Mouse (Mus musculus): ENCODE measurements at regions not wholly inside any gene's neighbourhood (a gene's known extent, or its start where the extent isn't known, plus 50 kb on each side); places are given as distances from the start of the nearest gene placed in this dataset.

DNA sequence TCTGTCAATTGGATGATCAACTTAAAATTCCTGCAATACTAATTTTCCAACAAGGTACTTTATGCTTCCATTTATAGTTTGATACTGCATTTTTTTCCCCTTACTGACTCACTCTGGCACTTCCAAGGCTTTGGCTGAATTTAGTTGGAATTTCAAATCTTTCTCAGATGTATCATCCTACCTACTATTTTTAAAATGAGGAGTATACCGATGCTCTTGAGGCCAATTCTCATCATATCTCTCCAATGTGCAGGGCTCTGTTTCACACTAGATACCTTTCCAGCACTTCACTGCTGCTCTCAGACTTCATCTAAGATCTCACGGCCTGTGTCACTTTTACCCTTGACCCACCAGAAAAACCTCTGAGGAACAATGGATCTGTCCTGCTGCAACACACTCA lies 386.6 kb upstream of the Flrt2 start:
- 93% methylated on average over 2 of the region's 2 CpGs for WGBS
- DNase-seq: no peak
- Histone ChIP-seq H3K4me3 (ENCODE audit: insufficient read depth, low read depth, low read length) (no peak overlapping the region), H3K27ac (ENCODE audit: insufficient read depth, low read depth, low read length) (no peak overlapping the region), H3K36me3 (ENCODE audit: control insufficient read depth, insufficient read depth, low read length) (no peaks in the 10 kb centered on the region), H3K4me1 (ENCODE audit: control insufficient read depth, insufficient read depth, low read length) (no peaks in the 10 kb centered on the region), H3K27me3 (replicated peaks; ENCODE audit: control insufficient read depth, insufficient read depth, low read length) (no peaks in the 10 kb centered on the region)
- TF ChIP-seq CTCF (conservative IDR thresholded peaks at IDR 0.05; ENCODE audit: insufficient read depth, insufficient read length, low read depth, low read length) (no peak), POLR2A (IDR thresholded peaks at IDR 0.05; ENCODE audit: low read depth, low read length) (no peak)

DNA sequence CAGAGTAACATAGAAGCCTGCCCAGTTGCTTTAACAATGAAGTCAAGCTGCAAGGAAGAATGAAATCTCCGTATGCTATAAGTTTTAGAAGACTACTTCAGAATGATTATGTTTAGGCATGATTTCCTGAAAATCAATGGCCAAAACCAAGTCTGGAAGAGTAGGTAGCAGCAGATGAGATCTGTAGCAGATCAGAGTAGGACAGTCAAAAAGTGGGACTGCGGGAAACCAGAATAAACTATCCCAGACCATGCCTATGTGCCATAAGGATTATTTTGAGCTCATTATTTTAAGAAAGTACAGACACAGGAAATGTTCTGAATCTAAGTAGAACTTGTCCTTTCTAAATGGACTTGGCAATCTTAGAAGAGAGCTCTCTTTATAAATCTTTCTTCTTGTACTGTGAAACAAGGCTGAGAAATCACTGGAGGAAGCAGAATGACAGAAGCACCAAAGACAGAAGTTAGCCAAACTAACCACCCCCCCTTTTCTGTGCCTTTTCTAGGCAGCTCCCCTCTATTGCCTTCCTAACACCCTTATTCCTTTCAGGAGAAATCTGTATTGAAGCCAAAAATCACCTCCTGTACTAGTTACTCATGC lies 376.8 kb upstream of the Flrt2 start:
- no peak for TF ChIP-seq POLR2A (IDR thresholded peaks at IDR 0.05; ENCODE audit: low read depth, low read length)
- TF ChIP-seq CTCF (conservative IDR thresholded peaks at IDR 0.05; ENCODE audit: insufficient read depth, insufficient read length, low read depth, low read length): no peak
- Histone ChIP-seq H3K27ac (ENCODE audit: insufficient read depth, low read depth, low read length) (no peak overlapping the region), H3K36me3 (ENCODE audit: control insufficient read depth, insufficient read depth, low read length) (no peaks in the 10 kb centered on the region), H3K4me3 (ENCODE audit: insufficient read depth, low read depth, low read length) (no peak overlapping the region), H3K27me3 (replicated peaks; ENCODE audit: control insufficient read depth, insufficient read depth, low read length) (no peaks in the 10 kb centered on the region), H3K4me1 (ENCODE audit: control insufficient read depth, insufficient read depth, low read length) (no peaks in the 10 kb centered on the region)
- 88% methylated on average over 2 of the region's 2 CpGs for WGBS
- DNase-seq: no peak

DNA sequence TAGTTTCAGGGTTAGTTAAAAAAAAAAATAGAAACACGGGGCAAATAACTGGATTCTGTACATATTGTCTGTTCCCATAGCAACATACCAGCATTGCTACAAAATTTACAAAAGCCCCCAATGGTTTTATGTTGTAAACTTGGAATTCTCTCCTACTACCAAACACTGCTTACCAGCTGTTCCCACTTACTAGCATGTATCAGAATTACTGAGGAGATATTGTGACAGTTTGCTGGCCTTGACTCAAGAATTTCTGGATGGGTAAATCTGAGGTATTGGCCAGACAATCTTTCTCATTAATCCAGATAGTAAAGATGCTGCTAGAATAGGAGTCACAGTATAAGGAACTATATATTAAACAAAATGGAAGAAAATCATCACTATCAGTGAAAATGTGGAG lies 375.2 kb upstream of the Flrt2 start:
- Histone ChIP-seq H3K4me3 (ENCODE audit: insufficient read depth, low read depth, low read length) (no peak overlapping the region), H3K27ac (ENCODE audit: insufficient read depth, low read depth, low read length) (no peak overlapping the region), H3K4me1 (ENCODE audit: control insufficient read depth, insufficient read depth, low read length) (no peaks in the 10 kb centered on the region), H3K36me3 (ENCODE audit: control insufficient read depth, insufficient read depth, low read length) (no peaks in the 10 kb centered on the region), H3K27me3 (replicated peaks; ENCODE audit: control insufficient read depth, insufficient read depth, low read length) (no peaks in the 10 kb centered on the region)
- DNase-seq: no peak
- 86% methylated on average over 1 of the region's 1 CpGs for WGBS
- TF ChIP-seq CTCF (conservative IDR thresholded peaks at IDR 0.05; ENCODE audit: insufficient read depth, insufficient read length, low read depth, low read length) (no peak), POLR2A (IDR thresholded peaks at IDR 0.05; ENCODE audit: low read depth, low read length) (no peak)

DNA sequence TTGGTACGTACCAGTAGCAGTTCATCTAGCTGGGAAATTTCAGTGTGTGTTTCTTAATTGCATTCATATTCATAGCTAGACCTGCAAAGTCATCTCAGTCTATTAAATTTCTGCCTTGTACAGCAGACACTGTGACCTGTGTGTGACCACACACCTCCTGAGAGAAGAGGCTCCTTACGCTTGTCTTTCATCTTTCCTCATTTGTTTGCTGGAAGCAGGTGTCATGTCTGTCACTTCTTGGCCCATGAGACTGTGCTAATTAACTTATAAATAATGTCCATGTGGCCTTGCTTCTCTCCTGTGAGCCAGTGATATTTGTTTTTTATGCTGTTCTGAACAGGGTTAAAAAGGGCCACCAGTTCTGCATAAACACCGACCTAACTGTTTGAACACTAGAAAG lies 370.3 kb upstream of the Flrt2 start:
- H3K27me3 ChIP-seq (replicated peaks; ENCODE audit: control insufficient read depth, insufficient read depth, low read length): no peaks in the 10 kb centered on the region
- WGBS: 70% methylated on average over 3 of the region's 3 CpGs
- H3K27ac ChIP-seq (ENCODE audit: insufficient read depth, low read depth, low read length): no peak overlapping the region
- H3K36me3 ChIP-seq (ENCODE audit: control insufficient read depth, insufficient read depth, low read length): no peaks in the 10 kb centered on the region
- H3K4me3 ChIP-seq (ENCODE audit: insufficient read depth, low read depth, low read length): no peak overlapping the region
- DNase-seq: no peak
- TF ChIP-seq POLR2A (IDR thresholded peaks at IDR 0.05; ENCODE audit: low read depth, low read length) (no peak), CTCF (conservative IDR thresholded peaks at IDR 0.05; ENCODE audit: insufficient read depth, insufficient read length, low read depth, low read length) (no peak)
- H3K4me1 ChIP-seq (ENCODE audit: control insufficient read depth, insufficient read depth, low read length): no peaks in the 10 kb centered on the region

DNA sequence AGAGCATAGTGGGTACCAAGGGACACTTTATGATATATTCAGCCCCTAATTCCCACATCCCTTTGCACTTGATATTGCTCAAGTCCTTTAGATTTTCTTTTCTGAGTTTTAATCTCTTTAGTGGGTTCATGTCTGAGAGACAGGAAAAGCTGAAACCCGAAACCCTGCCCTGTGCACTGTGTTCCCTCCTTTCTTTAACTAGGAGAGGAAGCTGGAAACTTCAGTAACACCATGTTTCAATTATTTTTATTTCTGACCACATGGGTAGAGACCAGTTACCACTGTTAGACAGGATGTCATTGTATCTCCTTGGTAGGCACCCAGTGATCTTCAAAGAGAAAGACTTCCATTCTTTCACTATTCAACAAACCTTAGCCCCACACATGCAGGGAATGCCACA lies 362.4 kb upstream of the Flrt2 start:
- TF ChIP-seq CTCF (conservative IDR thresholded peaks at IDR 0.05; ENCODE audit: insufficient read depth, insufficient read length, low read depth, low read length) (no peak), POLR2A (IDR thresholded peaks at IDR 0.05; ENCODE audit: low read depth, low read length) (no peak)
- 83% methylated on average over 1 of the region's 1 CpGs for WGBS
- H3K4me3 ChIP-seq (ENCODE audit: insufficient read depth, low read depth, low read length): no peak overlapping the region
- H3K36me3 ChIP-seq (ENCODE audit: control insufficient read depth, insufficient read depth, low read length): no peaks in the 10 kb centered on the region
- no peak for DNase-seq
- no peaks in the 10 kb centered on the region for H3K4me1 ChIP-seq (ENCODE audit: control insufficient read depth, insufficient read depth, low read length)
- H3K27ac ChIP-seq (ENCODE audit: insufficient read depth, low read depth, low read length): no peak overlapping the region
- no peaks in the 10 kb centered on the region for H3K27me3 ChIP-seq (replicated peaks; ENCODE audit: control insufficient read depth, insufficient read depth, low read length)

DNA sequence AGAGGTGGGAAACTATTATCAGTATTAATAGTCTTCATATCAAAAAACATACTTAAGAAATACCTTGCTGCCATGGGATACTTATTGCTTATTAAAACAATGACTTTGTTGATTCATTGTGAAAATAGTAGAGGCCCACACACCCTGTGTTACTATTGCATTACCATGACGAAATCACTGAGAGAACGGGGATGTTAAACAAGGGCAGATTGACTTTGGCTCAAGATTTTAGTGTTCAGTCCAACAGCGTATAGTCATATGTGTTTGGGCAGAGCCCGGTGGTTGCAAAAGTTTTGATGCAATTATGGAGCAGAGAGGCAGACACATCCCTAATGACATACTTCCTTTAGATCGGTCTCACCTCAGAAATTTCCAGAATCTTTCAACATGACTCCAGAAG lies 344.2 kb upstream of the Flrt2 start:
- Histone ChIP-seq H3K4me1 (ENCODE audit: control insufficient read depth, insufficient read depth, low read length) (no peaks in the 10 kb centered on the region), H3K27me3 (replicated peaks; ENCODE audit: control insufficient read depth, insufficient read depth, low read length) (no peaks in the 10 kb centered on the region), H3K36me3 (ENCODE audit: control insufficient read depth, insufficient read depth, low read length) (no peaks in the 10 kb centered on the region), H3K27ac (ENCODE audit: insufficient read depth, low read depth, low read length) (no peak overlapping the region), H3K4me3 (ENCODE audit: insufficient read depth, low read depth, low read length) (no peak overlapping the region)
- TF ChIP-seq CTCF (conservative IDR thresholded peaks at IDR 0.05; ENCODE audit: insufficient read depth, insufficient read length, low read depth, low read length): no peak
- no peak for TF ChIP-seq POLR2A (IDR thresholded peaks at IDR 0.05; ENCODE audit: low read depth, low read length)
- DNase-seq: no peak
- WGBS: 91% methylated on average over 5 of the region's 5 CpGs

DNA sequence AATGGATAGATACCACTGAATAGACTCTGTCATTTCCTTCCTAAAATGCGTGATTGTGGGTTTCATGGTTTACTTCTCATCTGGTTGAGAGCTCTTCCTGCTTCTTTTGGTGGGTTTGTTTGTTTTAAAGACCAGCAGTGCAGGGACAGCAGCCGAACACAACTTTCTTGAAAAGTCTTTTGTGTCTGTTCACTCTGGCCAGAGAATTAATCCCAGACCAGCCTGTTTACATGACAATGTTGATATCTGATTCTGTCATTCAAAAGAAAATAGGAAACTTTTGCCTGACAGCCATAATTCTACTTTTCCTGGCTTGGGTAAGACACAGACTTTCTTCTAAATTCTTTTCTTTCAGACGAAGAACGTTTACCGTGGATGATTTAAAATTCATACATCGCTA lies 336.9 kb upstream of the Flrt2 start:
- no peaks in the 10 kb centered on the region for H3K36me3 ChIP-seq (ENCODE audit: control insufficient read depth, insufficient read depth, low read length)
- no peaks in the 10 kb centered on the region for H3K27me3 ChIP-seq (replicated peaks; ENCODE audit: control insufficient read depth, insufficient read depth, low read length)
- TF ChIP-seq POLR2A (IDR thresholded peaks at IDR 0.05; ENCODE audit: low read depth, low read length): no peak
- no peak for TF ChIP-seq CTCF (conservative IDR thresholded peaks at IDR 0.05; ENCODE audit: insufficient read depth, insufficient read length, low read depth, low read length)
- H3K27ac ChIP-seq (ENCODE audit: insufficient read depth, low read depth, low read length): no peak overlapping the region
- WGBS: 62% methylated on average over 6 of the region's 6 CpGs
- no peaks in the 10 kb centered on the region for H3K4me1 ChIP-seq (ENCODE audit: control insufficient read depth, insufficient read depth, low read length)
- DNase-seq: no peak
- no peak overlapping the region for H3K4me3 ChIP-seq (ENCODE audit: insufficient read depth, low read depth, low read length)

All from kidney, adult 2 months (tissue).